Mouse (Mus musculus) kidney, embryonic 16.5 days (tissue): Measurements from ENCODE around the gene Apba1. TPM values are rescaled to one million over a fixed set of nuclear protein-coding genes. Genes with fewer than 3 reads are reported as not detected.
A peak's percentile ranks its signal among the peaks of the same experiment; 100 is the strongest.

ENCODE experiments used
- ATAC-seq: fragments of 200-750 bp; cut with Nextera tagmentation; 2 replicates; pipeline ENCODE4 v1.8.0; 2017; ENCODE audit warnings: moderate TSS enrichment; ENCODE audit not compliant: low FRiP score, low TSS enrichment
- H3K27ac ChIP-seq: fragments of 300-500 bp; sonication (generic); 2 replicates; pipeline ENCODE4 v1.5.1; 2014; ENCODE audit warnings: low read length
- H3K27me3 ChIP-seq: fragments of 300-500 bp; sonication (generic); 2 replicates; pipeline ENCODE4 v1.6.1; 2014; ENCODE audit warnings: low read length, control low read depth, mixed read lengths; ENCODE audit not compliant: insufficient read depth
- H3K36me3 ChIP-seq: fragments of 300-500 bp; sonication (generic); 2 replicates; pipeline ENCODE4 v1.6.1; 2014; ENCODE audit warnings: low read length, control low read depth, mixed read lengths; ENCODE audit not compliant: insufficient read depth
- H3K4me1 ChIP-seq: fragments of 300-500 bp; sonication (generic); 2 replicates; pipeline ENCODE4 v1.6.1; 2014; ENCODE audit warnings: low read length, control low read depth, mixed read lengths; ENCODE audit not compliant: insufficient read depth
- H3K4me2 ChIP-seq: fragments of 300-500 bp; sonication (generic); replicated peaks from 2 replicates; pipeline ENCODE4 v1.6.1; 2014; ENCODE audit warnings: low read depth, low read length
- H3K4me3 ChIP-seq: fragments of 300-500 bp; sonication (generic); 2 replicates; pipeline ENCODE4 v1.5.1; 2014; ENCODE audit warnings: mild to moderate bottlenecking, low read length
- H3K9ac ChIP-seq: fragments of 300-500 bp; sonication (generic); replicated peaks from 2 replicates; pipeline ENCODE4 v1.6.1; 2014; ENCODE audit warnings: low read length
- H3K9me3 ChIP-seq: fragments of 300-500 bp; sonication (generic); 2 replicates; pipeline ENCODE4 v1.6.1; 2016; ENCODE audit warnings: low read length, control low read depth
- WGBS: fragments of 180-500 bp; shearing (Covaris S2); extraction: QIAGEN DNeasy Blood & Tissue Kit; methylation state at CpG from one replicate; pipeline ENCODE4 v1.1.7; 2014; 5-methylcytosine and 5-hydroxymethylcytosine counted together
- polyA plus RNA-seq: library from polyadenylated mRNA; unstranded; fragments of >200 nt; fragmentation: Nextera tagmentation; extraction: Ambion mirVana; gene quantifications from 2 replicates; pipeline ENCODE4 v1.2.1, GENCODE M21; 2015

Apba1 gene
- polyA plus RNA-seq, 1 experiment from 2014 or later = 0.91 TPM

DNA sequence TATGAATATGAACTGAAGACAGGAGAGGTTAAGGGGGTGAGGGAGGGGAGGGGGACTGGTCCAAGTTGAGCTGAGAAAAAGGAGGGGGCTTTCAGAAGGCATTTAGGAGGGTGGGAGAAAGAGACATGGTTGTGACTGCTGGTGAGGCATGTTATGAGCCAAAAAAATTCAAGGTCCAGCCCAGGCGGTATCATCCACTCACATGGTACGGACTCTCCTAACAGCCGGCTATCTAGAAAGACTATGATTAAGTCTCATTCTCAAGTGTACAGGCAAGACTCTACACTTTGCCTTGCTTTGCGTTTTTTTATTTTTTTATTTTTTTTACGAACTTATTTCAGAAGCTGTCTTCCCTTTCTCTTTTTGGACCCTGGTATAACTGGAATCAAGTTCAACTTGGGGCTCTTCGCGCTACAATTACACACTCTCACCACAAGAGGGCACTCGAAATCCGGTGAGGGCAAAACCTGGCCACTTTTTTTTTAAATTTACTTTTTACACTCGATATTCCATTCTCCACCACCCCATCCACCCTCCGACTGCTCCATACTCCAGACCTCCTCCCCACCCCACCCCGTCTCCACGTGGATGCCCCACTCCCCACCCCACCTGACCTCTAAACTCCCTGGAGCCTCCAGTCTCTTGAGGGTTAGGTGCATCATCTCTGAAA lies 101.6 kb downstream of the Apba1 start:
- 30% methylated on average over 13 of the region's 13 CpGs for WGBS
- H3K9me3 ChIP-seq = peaks cover 3% of the 10 kb centered on the region; the same call in 1 of the 2 replicates

DNA sequence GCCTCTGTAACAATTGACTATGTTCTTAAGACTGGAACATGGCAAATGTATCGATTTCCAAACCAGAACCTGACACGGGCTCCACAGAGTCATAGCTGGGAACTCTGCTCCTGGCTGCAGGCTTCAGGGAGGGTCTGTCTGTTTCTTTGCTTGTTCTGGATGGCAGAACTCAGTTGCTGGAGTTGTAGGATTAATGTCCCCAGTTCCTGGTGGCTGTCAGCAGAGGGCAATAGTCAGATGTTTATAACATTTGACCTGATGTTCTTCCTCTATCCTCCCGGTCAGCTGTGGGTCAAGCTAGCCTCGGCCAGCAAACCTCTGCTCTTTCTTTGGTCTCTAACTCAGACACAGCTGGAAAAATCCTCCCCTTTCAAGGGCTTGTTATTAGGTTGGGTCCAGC lies 104.0 kb downstream of the Apba1 start:
- Histone ChIP-seq H3K27me3 (no peaks in the 10 kb centered on the region), H3K9ac (no peak overlapping the region), H3K36me3 (0 out of 2 replicates have a peak, but pooled peaks cover 3% of the 10 kb centered on the region), H3K4me1 (peaks cover 22% of the 10 kb centered on the region; the same call in 1 of the 2 replicates), H3K4me3 (no peak overlapping the region), H3K9me3 (peaks cover 3% of the 10 kb centered on the region; the same call in 1 of the 2 replicates), H3K27ac (no peak overlapping the region), H3K4me2 (no peak overlapping the region)
- 25% methylated on average over 4 of the region's 4 CpGs for WGBS
- no peak for ATAC-seq

More for the DNA sequence above, 101.6 kb downstream of the Apba1 start:
- H3K4me2 ChIP-seq = no peak overlapping the region
- peaks cover 22% of the 10 kb centered on the region; the same call in 1 of the 2 replicates for H3K4me1 ChIP-seq
- no peak overlapping the region for H3K9ac ChIP-seq
- H3K36me3 ChIP-seq = 0 out of 2 replicates have a peak, but pooled peaks cover 3% of the 10 kb centered on the region
- no peak overlapping the region for H3K27ac ChIP-seq
- no peak overlapping the region for H3K4me3 ChIP-seq
- no peaks in the 10 kb centered on the region for H3K27me3 ChIP-seq
- 0 out of 2 replicates have a peak, but pooled peaks have one; percentile 21 for ATAC-seq

GRCm38 (mm10) chr19:23863959-23864358 lies 105.3 kb downstream of the Apba1 start:
- Histone ChIP-seq H3K9ac (no peak overlapping the region), H3K36me3 (no peaks in the 10 kb centered on the region), H3K9me3 (no peaks in the 10 kb centered on the region), H3K4me2 (no peak overlapping the region), H3K27me3 (no peaks in the 10 kb centered on the region), H3K4me1 (peaks cover 22% of the 10 kb centered on the region; the same call in 1 of the 2 replicates), H3K27ac (no peak overlapping the region), H3K4me3 (no peak overlapping the region)
- WGBS = 29% methylated on average over 3 of the region's 3 CpGs
- peak; percentile 82; the same call in 1 of the 2 replicates for ATAC-seq

DNA sequence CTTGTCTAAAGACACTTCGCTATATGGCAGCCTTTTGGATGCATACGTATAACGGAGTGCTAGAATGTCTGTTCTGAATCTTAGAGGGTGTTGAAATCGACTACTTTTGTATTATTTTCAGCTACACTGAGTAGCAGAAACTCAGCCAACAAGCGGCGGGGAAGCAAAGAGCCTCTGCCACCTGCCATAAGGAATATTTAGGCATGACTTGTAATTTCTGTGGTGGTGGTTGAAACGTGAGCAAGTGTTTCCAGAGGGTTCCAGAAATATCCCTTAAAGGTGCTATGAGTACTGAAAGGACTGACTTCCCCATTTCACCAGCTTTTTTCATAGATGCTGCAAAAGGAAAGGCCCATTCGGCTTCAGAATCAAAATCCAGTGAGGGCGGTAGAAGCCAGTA lies 107.4 kb downstream of the Apba1 start:
- Histone ChIP-seq H3K9ac (no peak overlapping the region), H3K4me3 (no peak overlapping the region), H3K36me3 (no peaks in the 10 kb centered on the region), H3K9me3 (no peaks in the 10 kb centered on the region), H3K27ac (no peak overlapping the region), H3K27me3 (no peaks in the 10 kb centered on the region), H3K4me2 (no peak overlapping the region), H3K4me1 (peaks cover 22% of the 10 kb centered on the region; the same call in 1 of the 2 replicates)
- ATAC-seq = no peak
- 92% methylated on average over 9 of the region's 9 CpGs for WGBS

DNA sequence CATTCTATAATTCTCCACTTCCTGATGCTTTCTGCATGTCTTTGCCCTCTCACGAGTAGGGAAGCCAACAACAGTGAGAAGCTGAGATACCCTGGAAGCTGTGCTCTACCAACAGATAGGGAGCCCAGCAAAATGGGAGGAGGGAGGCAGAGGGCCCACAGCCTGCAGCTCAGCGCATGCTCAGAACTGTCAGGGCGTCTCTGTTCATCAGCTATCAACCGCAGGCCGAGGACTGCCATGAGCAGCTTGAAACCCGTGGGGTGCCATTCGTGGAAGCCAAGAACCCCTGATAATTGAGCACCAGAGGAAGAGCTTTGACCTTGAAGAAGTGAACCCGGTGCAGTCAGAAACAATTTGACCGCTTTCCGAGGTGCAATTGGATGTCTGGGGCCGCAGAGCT lies 108.4 kb downstream of the Apba1 start:
- Histone ChIP-seq H3K27me3 (no peaks in the 10 kb centered on the region), H3K27ac (no peak overlapping the region), H3K4me2 (no peak overlapping the region), H3K4me1 (peaks cover 22% of the 10 kb centered on the region; the same call in 1 of the 2 replicates), H3K9ac (no peak overlapping the region), H3K36me3 (no peaks in the 10 kb centered on the region), H3K9me3 (no peaks in the 10 kb centered on the region), H3K4me3 (no peak overlapping the region)
- WGBS = 82% methylated on average over 11 of the region's 11 CpGs
- no peak for ATAC-seq

GRCm38 (mm10) chr19:23867589-23867988 lies 108.9 kb downstream of the Apba1 start:
- Histone ChIP-seq H3K27ac (no peak overlapping the region), H3K27me3 (no peaks in the 10 kb centered on the region), H3K36me3 (no peaks in the 10 kb centered on the region), H3K4me1 (peaks cover 19% of the 10 kb centered on the region; the same call in 1 of the 2 replicates), H3K4me3 (no peak overlapping the region), H3K9ac (no peak overlapping the region), H3K4me2 (no peak overlapping the region), H3K9me3 (no peaks in the 10 kb centered on the region)
- ATAC-seq = no peak
- WGBS = 87% methylated on average over 7 of the region's 7 CpGs

DNA sequence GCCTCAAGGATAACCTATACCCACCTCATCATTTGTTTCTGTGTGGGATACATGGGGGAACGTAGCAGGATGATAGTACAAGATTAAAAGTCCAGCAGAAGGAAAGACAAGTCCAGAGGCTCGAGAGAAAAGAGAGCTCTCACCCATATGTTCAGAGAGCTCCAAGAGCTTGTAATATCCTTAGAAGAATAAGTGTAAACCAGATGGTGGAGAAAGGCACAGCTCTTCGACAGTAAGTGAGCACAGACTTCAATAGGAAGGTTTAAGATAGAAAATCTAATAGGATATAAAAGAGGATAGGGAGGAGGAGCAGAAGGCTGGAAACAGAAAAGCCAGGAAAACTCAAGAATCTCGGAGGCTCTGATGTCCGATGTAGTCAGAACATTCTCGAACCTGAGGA lies 115.8 kb downstream of the Apba1 start:
- Histone ChIP-seq H3K27ac (no peak overlapping the region), H3K36me3 (no peaks in the 10 kb centered on the region), H3K4me3 (no peak overlapping the region), H3K4me1 (no peaks in the 10 kb centered on the region), H3K27me3 (no peaks in the 10 kb centered on the region), H3K9me3 (no peaks in the 10 kb centered on the region), H3K4me2 (no peak overlapping the region), H3K9ac (no peak overlapping the region)
- WGBS = 88% methylated on average over 6 of the region's 6 CpGs
- no peak for ATAC-seq

GRCm38 (mm10) chr19:23875819-23876218 lies 117.1 kb downstream of the Apba1 start:
- WGBS = 54% methylated on average over 5 of the region's 5 CpGs

DNA sequence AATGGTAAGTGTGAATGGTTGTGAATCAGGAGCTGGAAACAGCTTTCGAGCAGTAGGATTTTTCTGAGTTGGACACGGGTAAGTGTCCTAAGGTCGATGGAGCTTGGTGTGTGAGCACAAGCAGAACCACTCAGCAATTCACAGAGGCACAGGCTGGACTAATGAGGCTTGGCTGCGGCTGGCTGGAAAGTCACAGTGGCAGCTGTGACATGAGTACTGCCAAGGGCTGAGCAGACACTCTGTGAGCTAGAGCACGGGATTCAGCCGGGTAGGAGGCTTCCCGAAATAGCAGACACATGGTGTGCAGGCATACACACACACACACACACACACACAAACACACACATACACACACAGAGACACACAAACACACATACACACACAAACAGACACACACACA lies 121.2 kb downstream of the Apba1 start:
- Histone ChIP-seq H3K27me3 (no peaks in the 10 kb centered on the region), H3K4me3 (no peak overlapping the region), H3K4me1 (no peaks in the 10 kb centered on the region), H3K4me2 (no peak overlapping the region), H3K36me3 (no peaks in the 10 kb centered on the region), H3K27ac (no peak overlapping the region), H3K9me3 (no peaks in the 10 kb centered on the region), H3K9ac (no peak overlapping the region)
- no peak for ATAC-seq
- WGBS = 32% methylated on average over 7 of the region's 7 CpGs

More at GRCm38 (mm10) chr19:23875819-23876218, 117.1 kb downstream of the Apba1 start:
- Histone ChIP-seq H3K4me1 (no peaks in the 10 kb centered on the region), H3K4me3 (no peak overlapping the region), H3K4me2 (no peak overlapping the region), H3K27me3 (no peaks in the 10 kb centered on the region), H3K36me3 (no peaks in the 10 kb centered on the region), H3K27ac (no peak overlapping the region), H3K9ac (no peak overlapping the region), H3K9me3 (no peaks in the 10 kb centered on the region)
- ATAC-seq = no peak

DNA sequence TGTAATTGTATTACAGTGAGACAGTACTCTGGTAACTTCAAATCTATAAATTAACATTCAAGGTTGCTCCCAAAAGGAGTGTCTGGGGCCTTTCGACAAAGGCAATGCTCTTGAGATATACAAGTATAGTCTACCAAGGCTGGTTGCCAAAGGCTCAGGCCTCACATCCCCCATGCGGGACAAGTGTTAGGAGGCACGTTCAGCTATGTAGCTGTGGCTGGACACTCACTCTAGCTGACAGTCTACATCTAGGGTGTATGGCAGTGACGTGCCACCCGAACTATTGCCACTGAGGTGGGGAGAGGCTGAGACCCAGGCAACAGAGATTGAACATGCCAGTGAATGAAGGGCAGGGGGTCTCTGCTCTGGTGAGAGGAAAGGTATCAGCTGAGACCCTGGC lies 127.5 kb downstream of the Apba1 start:
- no peak overlapping the region for H3K4me2 ChIP-seq
- no peaks in the 10 kb centered on the region for H3K9me3 ChIP-seq
- no peak overlapping the region for H3K4me3 ChIP-seq
- H3K27me3 ChIP-seq = no peaks in the 10 kb centered on the region
- H3K9ac ChIP-seq = no peak overlapping the region
- H3K27ac ChIP-seq = no peak overlapping the region
- no peak for ATAC-seq
- H3K4me1 ChIP-seq = no peaks in the 10 kb centered on the region
- H3K36me3 ChIP-seq = no peaks in the 10 kb centered on the region
- WGBS = 79% methylated on average over 5 of the region's 5 CpGs
